7 mouse cellular contexts compared by ENCODE assay signal in the genomic region with DNA sequence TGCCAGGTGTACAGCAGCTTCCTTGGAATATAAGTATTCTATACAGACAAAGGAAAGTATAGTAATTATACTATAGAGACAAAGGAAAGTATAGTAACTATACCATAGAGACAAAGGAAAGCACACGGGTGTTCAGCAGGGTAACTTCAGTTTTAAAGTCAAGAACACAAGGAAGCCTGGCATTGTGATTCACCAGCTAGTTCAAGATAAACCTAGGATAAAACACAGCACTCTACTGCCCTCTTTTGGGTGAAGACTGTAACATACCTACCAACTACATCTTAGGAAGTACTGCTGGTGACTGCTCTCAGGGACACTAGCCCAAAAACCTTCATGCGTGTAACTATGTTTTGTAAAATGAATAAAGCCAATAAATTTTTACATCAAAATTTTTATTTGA. TPM values are rescaled to one million over a fixed set of nuclear protein-coding genes. Genes with fewer than 3 reads are reported as not detected.
DNase-seq lines count a peak whose midpoint lies in the region; ATAC-seq lines count a peak whose summit lies in the region.

No protein-coding gene starts in this region.

- H3K27me3 ChIP-seq in hindbrain, embryonic 13.5 days: no peaks in the 10 kb centered on the region
- H3K27me3 ChIP-seq in neural tube, embryonic 13.5 days: no peaks in the 10 kb centered on the region

- H3K9me3 ChIP-seq in hindbrain, embryonic 13.5 days: no peaks in the 10 kb centered on the region
- no peaks in the 10 kb centered on the region for H3K9me3 ChIP-seq in neural tube, embryonic 13.5 days

- no peak overlapping the region for H3K4me2 ChIP-seq in hindbrain, embryonic 13.5 days
- H3K4me2 ChIP-seq in neural tube, embryonic 13.5 days: no peak overlapping the region

- DNase-seq in spleen, postnatal 36 days (ENCODE audit: low spot score in 2 of 2): peak; percentile 28 to 52
- DNase-seq in spleen, adult 18-20 months: no peak
- DNase-seq in WW6 (ENCODE audit: low read depth, low spot score): peak; percentile 36
- DNase-seq in embryo, embryonic 11 days: peak; percentile 86
- DNase-seq in left cerebral cortex, postnatal 14 days (ENCODE audit: low spot score in 2 of 2): peak; percentile 81 to 89

- H3K4me3 ChIP-seq in hindbrain, embryonic 13.5 days: no peak overlapping the region
- no peak overlapping the region for H3K4me3 ChIP-seq in neural tube, embryonic 13.5 days

- peaks cover 38% of the 10 kb centered on the region for H3K36me3 ChIP-seq in hindbrain, embryonic 13.5 days
- H3K36me3 ChIP-seq in neural tube, embryonic 13.5 days: peaks cover 40% of the 10 kb centered on the region

- H3K4me1 ChIP-seq in hindbrain, embryonic 13.5 days (replicated peaks): peaks cover 10% of the 10 kb centered on the region
- peaks cover 6% of the 10 kb centered on the region; the same call in 1 of the 2 replicates for H3K4me1 ChIP-seq in neural tube, embryonic 13.5 days (replicated peaks)

- 23% methylated on average over 2 of the region's 2 CpGs for WGBS in hindbrain, embryonic 13.5 days
- 28% methylated on average over 2 of the region's 2 CpGs for WGBS in neural tube, embryonic 13.5 days

- H3K9ac ChIP-seq in hindbrain, embryonic 13.5 days: no peak overlapping the region
- no peak overlapping the region for H3K9ac ChIP-seq in neural tube, embryonic 13.5 days

- no peak overlapping the region for H3K27ac ChIP-seq in hindbrain, embryonic 13.5 days
- no peak overlapping the region for H3K27ac ChIP-seq in neural tube, embryonic 13.5 days (replicated peaks)

- 0 out of 2 replicates have a peak, but pooled peaks have one; percentile 30 for ATAC-seq in hindbrain, embryonic 13.5 days (ENCODE audit: low FRiP score)
- peak; percentile 58; the same call in 1 of the 2 replicates for ATAC-seq in neural tube, embryonic 13.5 days (ENCODE audit: low read depth)

- intact Hi-C loops in left cerebral cortex, postnatal 14 days (cut with DNase I): loop anchor here (1.0 to 10.0 kb wide), 2 partner anchors 419 to 1193 kb away; no protein-coding TSS in a partner anchor

RNA-seq across cellular contexts. Expression of gene Nhlrc3, which starts 14.9 kb away (rescaled TPM):
- 9.4 and 10.2 TPM in 2 replicates for polyA plus RNA-seq in hindbrain, embryonic 13.5 days (2015; fragmentation: Nextera tagmentation; extraction: Ambion mirVana)
- 1 to 10 TPM; 8.6 to 9.4 TPM for total RNA-seq in left cerebral cortex, postnatal 14 days (2021)
- polyA plus RNA-seq in neural tube, embryonic 13.5 days (2015; fragmentation: Nextera tagmentation; extraction: Ambion mirVana): 8.4 and 8.7 TPM in 2 replicates

RNA-seq across cellular contexts. Expression of gene Proser1, which starts 15.3 kb away (rescaled TPM):
- 24.8 and 27.5 TPM in 2 replicates for polyA plus RNA-seq in hindbrain, embryonic 13.5 days (2015; fragmentation: Nextera tagmentation; extraction: Ambion mirVana)
- 10 to 100 TPM; 23.9 to 25.0 TPM for total RNA-seq in left cerebral cortex, postnatal 14 days (2021)
- polyA plus RNA-seq in neural tube, embryonic 13.5 days (2015; fragmentation: Nextera tagmentation; extraction: Ambion mirVana): 25.6 and 25.7 TPM in 2 replicates

RNA-seq across cellular contexts. Expression of gene Stoml3, which starts 40.2 kb away (rescaled TPM):
- polyA plus RNA-seq in hindbrain, embryonic 13.5 days (2015; fragmentation: Nextera tagmentation; extraction: Ambion mirVana): not detected in 2 replicates
- total RNA-seq in left cerebral cortex, postnatal 14 days (2021): not detected
- not detected in 2 replicates for polyA plus RNA-seq in neural tube, embryonic 13.5 days (2015; fragmentation: Nextera tagmentation; extraction: Ambion mirVana)

Comparison
In these comparisons a context has a peak if more than half of its experiments do, and no peak if none do; other contexts are left out.
1. DNase-seq: peak in spleen, postnatal 36 days (2 of 2), WW6 (single experiment), embryo, embryonic 11 days (single experiment) and left cerebral cortex, postnatal 14 days (2 of 2); none in spleen, adult 18-20 months (0 of 2).